Mouse (Mus musculus): Measurements from ENCODE around the gene Orai1.
"Not testable (repeated sequence)": the region's sequence is repeated elsewhere in the genome, so short reads cannot be mapped to it uniquely, and the experiment has no call there.

Gene Orai1

GRCm38 (mm10) chr5:123014753-123015701, at the start of gene Orai1:
TSS of gene Orai1 (plus strand) at chr5:123015074.
- in situ Hi-C loops (cut with MboI, MseI): loop anchor here (5.0 to 25.0 kb wide), 2 partner anchors 48 to 1847 kb away; partner anchors contain the start of genes Ccdc92 and Zfp664

GRCm38 (mm10) chr5:122965427-122965826, 49.4 kb upstream of the Orai1 start:
- in situ Hi-C loops (cut with MboI, MseI): loop anchor here (5.0 kb wide), 1 partner anchor 47 kb away; no protein-coding TSS in a partner anchor

GRCm38 (mm10) chr5:122968322-122968721, 46.6 kb upstream of the Orai1 start:
- in situ Hi-C loops (cut with MboI, MseI): loop anchor here (5.0 kb wide), 1 partner anchor 44 kb away; no protein-coding TSS in a partner anchor

GRCm38 (mm10) chr5:122970056-122970455, 44.8 kb upstream of the Orai1 start:
- in situ Hi-C loops (cut with MboI, MseI): no loop called here

- in situ Hi-C loops (cut with MboI, MseI): no loop called here
Observed at GRCm38 (mm10) chr5:122971438-122971837, 43.4 kb upstream of the Orai1 start.

GRCm38 (mm10) chr5:122972116-122972515, 42.8 kb upstream of the Orai1 start:
- in situ Hi-C loops (cut with MboI, MseI): no loop called here

- in situ Hi-C loops (cut with MboI, MseI): not testable (repeated sequence)
Observed at GRCm38 (mm10) chr5:122974701-122975100, 40.2 kb upstream of the Orai1 start.

GRCm38 (mm10) chr5:122978970-122979369, 35.9 kb upstream of the Orai1 start:
- in situ Hi-C loops (cut with MboI, MseI): no loop called here

GRCm38 (mm10) chr5:122984483-122984882, 30.4 kb upstream of the Orai1 start:
- in situ Hi-C loops (cut with MboI, MseI): loop anchor here (10.0 kb wide), 1 partner anchor 160 kb away; the partner anchor contains the start of gene Setd1b

- in situ Hi-C loops (cut with MboI, MseI): loop anchor here (10.0 kb wide), 1 partner anchor 160 kb away; the partner anchor contains the start of gene Setd1b
Observed at GRCm38 (mm10) chr5:122985276-122985675, 29.6 kb upstream of the Orai1 start.

GRCm38 (mm10) chr5:122986091-122986493, 28.8 kb upstream of the Orai1 start:
- in situ Hi-C loops (cut with MboI, MseI): loop anchor here (10.0 kb wide), 1 partner anchor 159 kb away; the partner anchor contains the start of gene Setd1b

GRCm38 (mm10) chr5:122987211-122988020, 27.5 kb upstream of the Orai1 start:
- in situ Hi-C loops (cut with MboI, MseI): loop anchor here (10.0 kb wide), 1 partner anchor 157 kb away; the partner anchor contains the start of gene Setd1b

- in situ Hi-C loops (cut with MboI, MseI): loop anchor here (10.0 kb wide), 1 partner anchor 157 kb away; the partner anchor contains the start of gene Setd1b
Observed at GRCm38 (mm10) chr5:122988021-122988751, 26.7 kb upstream of the Orai1 start.

- in situ Hi-C loops (cut with MboI, MseI): loop anchor here (10.0 kb wide), 1 partner anchor 156 kb away; the partner anchor contains the start of gene Setd1b
Observed at GRCm38 (mm10) chr5:122989001-122989525, 25.8 kb upstream of the Orai1 start.

- in situ Hi-C loops (cut with MboI, MseI): loop anchor here (10.0 kb wide), 1 partner anchor 155 kb away; the partner anchor contains the start of gene Setd1b
Observed at GRCm38 (mm10) chr5:122989551-122990330, 25.1 kb upstream of the Orai1 start, which contains the start of gene Kdm2b. TSS of gene Kdm2b (minus strand) at chr5:122989823.

- in situ Hi-C loops (cut with MboI, MseI): no loop called here
Observed at GRCm38 (mm10) chr5:122990411-122991160, 24.3 kb upstream of the Orai1 start.

GRCm38 (mm10) chr5:122991350-122992004, 23.4 kb upstream of the Orai1 start:
- in situ Hi-C loops (cut with MboI, MseI): no loop called here

GRCm38 (mm10) chr5:122993811-122994210, 21.1 kb upstream of the Orai1 start:
- in situ Hi-C loops (cut with MboI, MseI): no loop called here

All from T-helper 1 cell (primary cell).